ENCODE assay signal across 19 mouse cellular contexts in the genomic region with DNA sequence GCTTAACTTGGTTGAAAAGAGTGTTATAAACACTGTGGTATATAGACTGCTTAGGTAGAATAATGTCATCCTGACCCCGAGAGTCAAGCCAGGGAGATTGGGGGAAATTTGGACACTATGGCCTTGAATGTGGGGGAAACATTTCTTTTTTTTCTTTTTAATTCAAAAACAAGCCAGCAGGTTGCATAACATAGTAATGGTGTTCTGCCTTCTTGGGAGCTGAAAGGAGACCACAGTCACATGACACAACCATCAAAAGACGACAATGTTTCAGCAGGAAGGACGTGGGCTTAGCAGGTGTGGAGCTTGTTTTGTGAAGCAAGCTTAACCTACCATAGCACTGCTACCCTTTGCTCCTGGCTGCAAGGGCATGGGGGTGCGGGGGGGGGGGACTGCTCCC.
DNase-seq lines count a peak whose midpoint lies in the region; TF ChIP-seq lines count a peak whose summit lies in the region.
"Had no signal": no experiment of that assay in that cellular context is flagged by ENCODE, and none has a peak within 500 bp of the region (broad histone marks: within the 10 kb centered on the region; RNA-seq: fewer than 3 reads in every experiment).

No protein-coding gene starts in this region.

- TF ChIP-seq POLR2A in spleen, adult 2 months (IDR thresholded peaks at IDR 0.05; ENCODE audit: low read depth, low read length): no peak

- TF ChIP-seq CTCF in spleen, adult 2 months (IDR thresholded peaks at IDR 0.05; ENCODE audit: extremely low read depth, insufficient read depth, insufficient read length, insufficient replicate concordance): no peak

- H3K4me1 ChIP-seq in spleen, adult 2 months (ENCODE audit: control insufficient read depth, insufficient read depth, insufficient read length): peaks cover 30% of the 10 kb centered on the region
- H3K4me1 ChIP-seq: forebrain, embryonic 13.5 days had no signal

- intact Hi-C loops in gastrocnemius, postnatal 36 days (cut with DNase I): no loop called here
- intact Hi-C loops in heart, postnatal 36 days (cut with DNase I): no loop called here
- intact Hi-C loops in heart, postnatal 14 days (cut with DNase I): no loop called here

- peak in 1 of 2 experiments; percentile 80 for DNase-seq in spleen, adult 2 months (ENCODE audit: low read depth in 1 of 2, low spot score in 2 of 2)
- no peak for DNase-seq in spleen, postnatal 4 days (ENCODE audit: low spot score in 2 of 2)
- peak; percentile 87 for DNase-seq in induced T-regulatory cell, adult 2 months (ENCODE audit: low read depth)
- peak; percentile 59 to 83 for DNase-seq in thymus, adult 18-20 months
- no peak for DNase-seq in gastrocnemius, postnatal 36 days
- DNase-seq in heart, postnatal 36 days: no peak
- no peak for DNase-seq in cerebellum, adult 11 months
- DNase-seq in heart, postnatal 14 days: no peak
- DNase-seq: cerebellum, postnatal 14 days; gastrocnemius, postnatal 14 days; kidney, adult 2 months; kidney, postnatal 14 days; lung, adult 18-20 months; midbrain, embryonic 14.5 days; right cerebral cortex, adult 18-20 months had no signal

- H3K27me3 ChIP-seq in spleen, adult 2 months (ENCODE audit: control insufficient read depth, insufficient read depth, low read length): no peaks in the 10 kb centered on the region
- H3K27me3 ChIP-seq: forebrain, embryonic 13.5 days; limb, embryonic 15.5 days had no signal

- peak overlapping the region; percentile 71 for H3K27ac ChIP-seq in spleen, adult 2 months (ENCODE audit: insufficient read depth, low read length)
- H3K27ac ChIP-seq: forebrain, embryonic 13.5 days; hindbrain, postnatal 0 days; limb, embryonic 15.5 days; macrophage had no signal

- no peak overlapping the region for H3K4me3 ChIP-seq in spleen, adult 2 months (ENCODE audit: extremely low read depth, insufficient read depth, insufficient read length)
- H3K4me3 ChIP-seq: forebrain, embryonic 13.5 days; limb, embryonic 15.5 days had no signal

- 38% methylated on average over 4 of the region's 4 CpGs for WGBS in spleen, adult 2 months

- no peaks in the 10 kb centered on the region for H3K36me3 ChIP-seq in spleen, adult 2 months (ENCODE audit: control insufficient read depth, insufficient read depth, low read length)
- H3K36me3 ChIP-seq: limb, embryonic 15.5 days had no signal

Comparison
In these comparisons a context has a peak if more than half of its experiments do, and no peak if none do; other contexts are left out.
1. DNase-seq: peak in induced T-regulatory cell, adult 2 months (single experiment) and thymus, adult 18-20 months (2 of 2); none in spleen, postnatal 4 days (0 of 2), gastrocnemius, postnatal 36 days (0 of 2), heart, postnatal 36 days (0 of 2), cerebellum, adult 11 months (single experiment) and heart, postnatal 14 days (0 of 2).